Mouse (Mus musculus) heart, adult 18-20 months (tissue): ENCODE data around the gene Lgr5. TPM values are rescaled to one million over a fixed set of nuclear protein-coding genes. Genes with fewer than 3 reads are reported as not detected.
A peak's percentile ranks its signal among the peaks of the same experiment; 100 is the strongest.

Experiments
- DNase-seq, 2 experiments: peaks; one replicate each; pipeline ENCODE4 v3.0.0; 2021 to 2022; ENCODE audit warnings: mixed read lengths in 1 of 2
- long read RNA-seq, 2 experiments: library from polyadenylated mRNA; stranded (forward); transcript quantifications; one replicate each; pipeline ENCODE4 v2.0.0; 2021
- total RNA-seq, 2 experiments: library from RNA; stranded (reverse); gene quantifications; 2 replicates each; pipeline ENCODE4 v1.2.3; 2021

The Lgr5 gene
- under 1 TPM; 0.08 to 0.20 TPM for total RNA-seq
- long read RNA-seq, experiment 1, result 0 reads
- long read RNA-seq, experiment 2, result 0 reads

DNA sequence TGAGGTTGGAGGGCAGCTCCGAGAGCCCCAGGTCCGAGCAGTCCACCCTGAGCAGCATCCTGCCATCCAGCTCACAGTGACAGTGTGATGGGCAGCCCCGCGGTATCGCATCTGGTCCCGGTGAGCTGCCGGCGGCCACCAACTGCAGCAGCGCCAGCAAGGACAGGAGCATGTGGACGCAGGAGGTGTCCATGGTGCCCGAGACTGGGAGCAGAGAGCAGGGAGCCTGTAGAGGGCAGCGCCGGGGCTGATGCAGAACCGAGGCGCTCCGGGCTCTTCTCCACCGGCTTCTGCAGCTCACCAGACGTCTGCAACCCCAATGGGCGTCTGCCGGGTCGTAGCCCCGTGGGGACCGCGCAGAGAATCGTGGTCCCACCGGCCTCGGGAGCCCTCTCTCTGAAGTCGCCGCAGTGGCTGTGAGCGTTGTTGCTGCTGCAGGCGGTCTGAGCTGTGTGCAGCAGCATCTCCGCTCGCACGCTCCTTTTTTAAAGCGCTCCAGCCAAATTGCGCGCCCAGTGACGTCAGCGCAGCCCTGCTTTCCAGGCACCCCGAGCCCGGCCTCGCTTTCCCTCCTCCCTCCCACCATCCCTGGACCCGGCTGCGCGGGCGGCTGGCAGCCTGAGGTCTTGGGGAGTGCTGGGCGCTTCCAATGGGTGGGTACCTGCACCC lies at the start of gene Lgr5:
Gene Lgr5 (minus strand): TSS at position 480 of the 669 bp plus-strand sequence.
- DNase-seq, result peak; percentile 26 to 28

GRCm38 (mm10) chr10:115626678-115627077 lies 39.1 kb upstream of the Lgr5 start:
- DNase-seq, result no peak

DNA sequence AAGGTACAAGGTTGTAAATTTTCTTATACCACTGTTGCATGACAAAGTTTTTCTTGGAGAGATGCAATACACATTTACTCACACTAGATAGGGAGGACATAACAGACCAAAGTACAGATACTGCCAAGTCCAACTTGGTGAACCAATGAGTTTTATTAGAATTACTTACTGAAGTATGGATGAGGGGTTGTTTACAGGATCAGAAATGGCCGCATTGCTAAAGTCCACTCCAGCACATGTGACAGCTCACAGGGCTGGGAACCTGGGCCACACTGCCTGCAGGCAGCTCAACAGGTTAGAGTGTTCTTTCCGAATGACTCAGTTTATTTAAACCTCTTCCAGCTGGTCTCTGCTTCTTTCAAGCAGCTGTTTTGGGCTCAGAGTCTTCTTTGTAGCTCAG lies 37.4 kb upstream of the Lgr5 start:
- no peak for DNase-seq

DNA sequence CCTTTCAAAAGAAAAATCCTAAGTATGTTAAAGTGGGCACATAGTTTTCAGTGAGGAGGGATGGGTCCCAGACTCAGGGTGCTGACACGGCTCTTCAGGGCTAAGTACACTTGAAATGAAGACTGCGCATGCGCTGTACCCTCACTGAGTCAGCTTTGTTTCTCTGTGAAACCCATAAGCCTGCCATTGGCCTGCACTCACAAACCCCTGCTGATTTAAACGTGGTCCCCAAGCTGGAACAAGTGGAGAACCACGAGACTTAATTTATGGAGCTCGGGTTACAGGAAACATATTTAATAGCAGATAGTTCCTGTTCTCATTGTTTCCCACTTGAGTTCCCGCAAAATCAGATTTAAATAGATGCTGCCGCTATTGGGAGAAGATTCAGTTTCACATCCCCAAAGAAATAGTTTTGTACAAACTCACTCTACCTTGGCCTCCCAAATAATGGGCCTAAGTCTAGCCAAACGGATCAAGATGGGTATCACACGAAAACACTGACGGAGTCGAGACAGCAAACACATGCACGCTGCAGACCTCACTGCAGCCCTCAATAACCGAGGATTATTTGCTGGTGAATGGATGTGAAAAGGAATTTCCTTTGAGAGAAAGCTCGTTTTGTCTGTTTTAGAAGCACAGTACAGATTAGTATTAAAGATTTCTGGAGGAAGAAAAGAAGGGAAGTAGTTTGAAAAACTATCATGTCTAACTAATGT lies 36.5 kb upstream of the Lgr5 start:
- DNase-seq, result no peak

GRCm38 (mm10) chr10:115623481-115623880 lies 35.9 kb upstream of the Lgr5 start:
- DNase-seq, result no peak

GRCm38 (mm10) chr10:115618288-115618856 lies 30.8 kb upstream of the Lgr5 start:
- DNase-seq, result no peak

GRCm38 (mm10) chr10:115617456-115618287 lies 30.1 kb upstream of the Lgr5 start:
- DNase-seq, result peak; percentile 25 to 57

GRCm38 (mm10) chr10:115595748-115596147 lies 8.2 kb upstream of the Lgr5 start:
- no peak for DNase-seq

- DNase-seq, result no peak
These were observed 6.1 kb upstream of the Lgr5 start for GRCm38 (mm10) chr10:115593651-115594050.

- DNase-seq, result no peak
These were observed 5.6 kb upstream of the Lgr5 start for GRCm38 (mm10) chr10:115593221-115593620.

DNA sequence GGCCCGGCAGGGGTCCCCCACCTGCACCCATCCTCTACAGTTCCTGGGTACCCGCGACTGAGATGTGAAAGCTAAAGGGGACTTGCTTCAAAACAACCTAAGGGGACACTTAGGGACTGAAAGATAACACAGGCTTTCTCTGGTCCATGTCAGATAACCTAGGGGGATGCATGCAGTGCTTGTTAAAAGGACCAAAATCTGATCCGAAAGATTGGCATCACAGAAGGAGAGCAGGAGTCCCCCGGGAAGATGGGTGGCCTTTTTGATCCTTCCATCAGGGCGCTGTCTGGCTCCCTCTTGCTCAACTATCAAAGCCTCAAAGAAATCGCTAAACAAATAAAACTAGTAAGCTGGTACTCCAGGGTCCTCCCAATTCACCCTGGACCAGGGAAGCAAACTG lies 399 bp upstream of the Lgr5 start:
- no peak for DNase-seq

DNA sequence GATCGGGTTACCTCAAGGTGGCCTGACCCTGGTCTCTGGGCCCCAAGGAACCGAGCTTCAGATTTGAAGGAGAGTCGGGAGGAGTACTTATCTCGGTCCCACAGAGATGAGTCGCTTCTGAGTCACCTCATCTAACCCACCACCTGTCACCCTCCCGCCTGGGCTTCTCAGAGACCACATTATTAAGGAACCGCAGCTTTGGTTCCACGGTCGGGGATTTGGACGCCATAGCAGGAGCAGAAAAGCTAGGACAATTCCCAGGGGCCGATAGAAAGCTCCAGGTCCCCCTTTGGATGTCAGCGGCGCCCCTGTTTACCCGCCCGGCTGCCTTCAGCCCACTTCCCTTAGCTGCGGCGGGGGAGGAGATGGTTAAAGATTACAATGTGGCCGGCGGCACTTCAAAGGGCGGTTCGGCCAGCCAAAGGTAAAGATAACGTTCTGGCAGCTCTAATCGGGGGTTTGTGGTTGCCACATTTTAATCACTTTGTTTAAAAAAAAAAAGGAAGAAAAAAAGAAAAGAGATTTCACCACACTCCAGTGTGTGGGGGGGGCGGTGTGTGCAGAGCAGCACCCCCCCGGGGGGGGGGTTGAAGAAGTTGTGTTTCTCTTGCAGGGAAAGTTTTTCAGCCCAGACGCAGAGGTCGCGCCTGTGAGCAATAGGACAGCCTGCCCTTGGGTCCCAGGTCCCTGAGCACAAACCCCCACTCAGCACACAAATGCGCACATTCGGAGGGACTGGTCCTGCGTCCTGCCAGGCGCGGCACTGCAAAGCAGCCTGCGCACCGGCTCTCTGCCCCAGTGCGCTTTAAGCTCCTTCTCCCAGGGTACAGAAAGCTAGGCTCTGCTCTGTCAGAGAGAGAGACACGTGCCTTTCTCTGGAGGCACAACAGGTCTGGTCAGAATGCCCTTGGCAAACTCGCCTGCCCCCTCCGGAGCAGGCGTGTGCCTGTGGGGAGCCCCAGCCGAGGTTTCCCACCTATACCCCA lies 1.0 kb downstream of the Lgr5 start:
- no peak for DNase-seq

- no peak for DNase-seq
These were observed 1.9 kb downstream of the Lgr5 start for GRCm38 (mm10) chr10:115585491-115586245.

- DNase-seq, result no peak
These were observed 2.9 kb downstream of the Lgr5 start for GRCm38 (mm10) chr10:115584656-115585055.

DNA sequence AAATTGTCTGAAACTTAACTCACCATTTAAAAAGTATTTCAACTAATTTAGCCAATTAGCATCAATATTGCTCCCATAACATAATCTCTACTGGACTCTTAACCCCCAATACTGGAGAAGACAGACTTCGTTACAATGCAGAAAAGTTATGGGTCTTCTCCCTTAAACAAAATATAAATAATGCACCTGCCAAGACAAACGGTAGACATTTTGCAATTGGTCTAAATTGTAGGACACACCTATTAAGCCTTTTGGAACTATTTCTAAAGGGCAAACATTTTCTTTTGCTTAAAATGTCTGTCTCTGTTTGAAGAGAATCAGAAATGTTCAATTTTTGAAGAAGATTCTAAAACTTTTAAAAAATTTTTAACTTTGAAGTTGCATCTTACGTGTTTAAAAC lies 4.5 kb downstream of the Lgr5 start:
- no peak for DNase-seq

- no peak for DNase-seq
These were observed 5.6 kb downstream of the Lgr5 start for GRCm38 (mm10) chr10:115581971-115582370.

- no peak for DNase-seq
These were observed 8.1 kb downstream of the Lgr5 start for GRCm38 (mm10) chr10:115579494-115579893.

DNA sequence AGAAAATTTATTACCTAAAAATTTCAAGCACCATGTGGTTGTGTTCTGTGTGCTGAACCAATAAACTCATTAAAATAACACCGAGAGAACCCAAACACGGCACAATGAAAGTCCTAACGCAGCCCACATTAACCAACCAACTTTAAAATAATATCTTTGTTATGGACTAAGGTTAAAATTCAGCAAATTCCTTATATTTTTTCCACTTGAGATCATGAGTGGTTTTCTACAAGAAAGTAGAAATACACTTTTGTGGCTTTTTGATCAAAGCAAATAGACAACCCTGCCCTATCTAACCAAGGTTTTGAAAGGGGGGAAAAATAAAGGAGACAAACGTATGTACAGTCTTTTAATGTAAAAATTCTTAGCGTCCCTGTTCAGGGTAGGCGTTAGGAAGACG lies 8.5 kb downstream of the Lgr5 start:
- no peak for DNase-seq

GRCm38 (mm10) chr10:115571734-115572440 lies 15.7 kb downstream of the Lgr5 start:
- DNase-seq, result no peak

DNA sequence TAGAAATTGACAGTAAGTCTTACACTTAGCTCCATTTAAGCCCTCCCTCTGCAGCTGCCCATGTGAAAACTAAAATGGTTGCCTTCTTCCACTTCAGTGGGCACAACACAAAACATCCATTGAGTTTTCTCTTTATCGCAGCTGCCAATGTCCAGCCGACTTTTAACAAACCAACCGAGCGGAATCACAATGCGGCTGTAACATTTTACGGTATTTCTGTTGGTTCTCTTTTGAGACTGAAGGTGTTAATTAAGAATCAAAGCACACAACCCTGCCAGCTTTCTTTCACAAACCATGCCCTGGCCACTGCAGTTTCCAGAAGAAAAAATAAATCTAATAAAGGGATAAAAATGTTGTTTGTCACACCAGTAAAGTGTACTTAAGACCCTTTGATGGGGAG lies 16.3 kb downstream of the Lgr5 start:
- DNase-seq, result no peak
